33 mouse cellular contexts compared by ENCODE assay signal in genomic region chr17:56273986-56274385, GRCm38 (mm10). TPM values are rescaled to one million over a fixed set of nuclear protein-coding genes. Genes with fewer than 3 reads are reported as not detected.
DNase-seq lines count a peak whose midpoint lies in the region; ATAC-seq and TF ChIP-seq lines count a peak whose summit lies in the region.
"Had no signal": no experiment of that assay in that cellular context is flagged by ENCODE, and none has a peak within 500 bp of the region (broad histone marks: within the 10 kb centered on the region; RNA-seq: fewer than 3 reads in every experiment).

No protein-coding gene starts in this region.

- no peaks in the 10 kb centered on the region for H3K9me3 ChIP-seq in kidney, embryonic 15.5 days (replicated peaks)
- H3K9me3 ChIP-seq in MEL (replicated peaks; ENCODE audit: insufficient read depth, low read length): no peaks in the 10 kb centered on the region
- no peaks in the 10 kb centered on the region for H3K9me3 ChIP-seq in intestine, postnatal 0 days (ENCODE audit: control insufficient read depth)
- no peaks in the 10 kb centered on the region for H3K9me3 ChIP-seq in liver, postnatal 0 days (ENCODE audit: low read length)
- H3K9me3 ChIP-seq in forebrain, postnatal 0 days (ENCODE audit: low read length): no peaks in the 10 kb centered on the region
- H3K9me3 ChIP-seq: forebrain, embryonic 13.5 days; hindbrain, embryonic 13.5 days; lung, embryonic 15.5 days; midbrain, embryonic 13.5 days; neural tube, embryonic 12.5 days had no signal

- no peak for TF ChIP-seq CTCF in MEL (IDR thresholded peaks at IDR 0.05 in 2 of 3, conservative IDR thresholded peaks at IDR 0.05 in 1 of 3; ENCODE audit: control insufficient read depth in 1 of 3, insufficient read depth in 1 of 3, low read depth in 2 of 3, low read length in 3 of 3, poor library complexity in 1 of 3, severe bottlenecking in 1 of 3)
- TF ChIP-seq CTCF in intestine, postnatal 0 days (IDR thresholded peaks at IDR 0.05; ENCODE audit: low read depth): no peak
- no peak for TF ChIP-seq CTCF in liver, postnatal 0 days (IDR thresholded peaks at IDR 0.05; ENCODE audit: low read depth)
- no peak for TF ChIP-seq CTCF in forebrain, postnatal 0 days (IDR thresholded peaks at IDR 0.05; ENCODE audit: low read depth)

- H3K4me3 ChIP-seq in kidney, embryonic 15.5 days (replicated peaks): no peak overlapping the region
- no peak overlapping the region for H3K4me3 ChIP-seq in MEL (ENCODE audit: control insufficient read depth in 1 of 2, insufficient read depth in 1 of 2, low read depth in 2 of 2, low read length in 2 of 2)
- no peak overlapping the region for H3K4me3 ChIP-seq in intestine, postnatal 0 days (ENCODE audit: low read depth, low read length)
- no peak overlapping the region for H3K4me3 ChIP-seq in liver, postnatal 0 days (ENCODE audit: low read depth, low read length)
- H3K4me3 ChIP-seq in forebrain, postnatal 0 days (ENCODE audit: low read depth, low read length): no peak overlapping the region
- H3K4me3 ChIP-seq: forebrain, embryonic 13.5 days; hindbrain, embryonic 13.5 days; lung, embryonic 15.5 days; midbrain, embryonic 13.5 days; neural tube, embryonic 12.5 days had no signal

- H3K4me2 ChIP-seq in kidney, embryonic 15.5 days: no peak overlapping the region
- H3K4me2 ChIP-seq in intestine, postnatal 0 days (replicated peaks; ENCODE audit: low read depth): peak overlapping the region; percentile 18; the same call in 1 of the 2 replicates
- no peak overlapping the region for H3K4me2 ChIP-seq in liver, postnatal 0 days (ENCODE audit: low read depth, low read length)
- H3K4me2 ChIP-seq in forebrain, postnatal 0 days (ENCODE audit: low read depth): no peak overlapping the region
- H3K4me2 ChIP-seq: forebrain, embryonic 13.5 days; hindbrain, embryonic 13.5 days; lung, embryonic 15.5 days; midbrain, embryonic 13.5 days; neural tube, embryonic 12.5 days had no signal

- peaks cover 44% of the 10 kb centered on the region for H3K4me1 ChIP-seq in kidney, embryonic 15.5 days
- peaks cover 3 to 9% of the 10 kb centered on the region in 2 experiments; a peak in 2 of 4 replicates for H3K4me1 ChIP-seq in MEL (ENCODE audit: control insufficient read depth in 1 of 2, insufficient read depth in 2 of 2, low read length in 2 of 2)
- H3K4me1 ChIP-seq in intestine, postnatal 0 days (replicated peaks; ENCODE audit: control insufficient read depth, insufficient read depth, low read length): no peaks in the 10 kb centered on the region
- peaks cover 41% of the 10 kb centered on the region for H3K4me1 ChIP-seq in liver, postnatal 0 days (ENCODE audit: insufficient read depth)
- peaks cover 6% of the 10 kb centered on the region; the same call in 1 of the 2 replicates for H3K4me1 ChIP-seq in forebrain, postnatal 0 days (ENCODE audit: insufficient read depth)

- no peak overlapping the region for H3K9ac ChIP-seq in kidney, embryonic 15.5 days
- H3K9ac ChIP-seq in MEL (ENCODE audit: control insufficient read depth, low read depth, low read length, poor library complexity, severe bottlenecking): no peak overlapping the region
- no peak overlapping the region for H3K9ac ChIP-seq in intestine, postnatal 0 days (ENCODE audit: low read depth, low read length)
- no peak overlapping the region for H3K9ac ChIP-seq in liver, postnatal 0 days (replicated peaks)
- H3K9ac ChIP-seq in forebrain, postnatal 0 days: no peak overlapping the region
- H3K9ac ChIP-seq: forebrain, embryonic 13.5 days; lung, embryonic 15.5 days; midbrain, embryonic 13.5 days; neural tube, embryonic 12.5 days had no signal

- DNase-seq in kidney, adult 9 months: no peak
- DNase-seq in MEL (ENCODE audit: low read depth, low spot score): no peak
- DNase-seq in liver, postnatal 0 days: no peak
- no peak for DNase-seq in left cerebral cortex, postnatal 10 days (ENCODE audit: extremely low spot score in 1 of 2, low spot score in 2 of 2)
- DNase-seq in forebrain, postnatal 0 days: no peak
- DNase-seq: adrenal gland, postnatal 10 days; B cell, adult 2 months; cerebellum, adult 18-20 months; cerebellum, postnatal 36 days; embryo, embryonic 11 days; heart, postnatal 36 days; kidney, adult 8-10 months; lung, postnatal 36 days; retina, postnatal 1 day; right cerebral cortex, postnatal 25 days; thymus, adult 18-20 months; thymus, postnatal 36 days had no signal

- TF ChIP-seq RAD21 in MEL (IDR thresholded peaks at IDR 0.05; ENCODE audit: low read depth, low read length): no peak

- H3K27me3 ChIP-seq in kidney, embryonic 15.5 days: no peaks in the 10 kb centered on the region
- no peaks in the 10 kb centered on the region for H3K27me3 ChIP-seq in MEL (ENCODE audit: control insufficient read depth in 1 of 2, insufficient read depth in 2 of 2, low read length in 2 of 2)
- no peaks in the 10 kb centered on the region for H3K27me3 ChIP-seq in intestine, postnatal 0 days (replicated peaks; ENCODE audit: control insufficient read depth, insufficient read depth, low read length)
- no peaks in the 10 kb centered on the region for H3K27me3 ChIP-seq in liver, postnatal 0 days (ENCODE audit: insufficient read depth, low read length)
- no peaks in the 10 kb centered on the region for H3K27me3 ChIP-seq in forebrain, postnatal 0 days (ENCODE audit: insufficient read depth, low read length)
- H3K27me3 ChIP-seq: forebrain, embryonic 13.5 days; hindbrain, embryonic 13.5 days; lung, embryonic 15.5 days; midbrain, embryonic 13.5 days; neural tube, embryonic 12.5 days had no signal

- intact Hi-C loops in left cerebral cortex, postnatal 10 days (cut with DNase I): no loop called here

- 92% methylated on average over 5 of the region's 5 CpGs for WGBS in kidney, embryonic 15.5 days
- 87% methylated on average over 5 of the region's 5 CpGs for WGBS in intestine, postnatal 0 days
- WGBS in liver, postnatal 0 days (ENCODE audit: insufficient replicate concordance): 79% methylated on average over 5 of the region's 5 CpGs
- WGBS in forebrain, postnatal 0 days: 91% methylated on average over 5 of the region's 5 CpGs

- ATAC-seq in kidney, embryonic 15.5 days (replicated peaks; ENCODE audit: low FRiP score): no peak
- no peak for ATAC-seq in intestine, postnatal 0 days
- no peak for ATAC-seq in liver, postnatal 0 days
- ATAC-seq in forebrain, postnatal 0 days: no peak
- ATAC-seq: forebrain, embryonic 13.5 days; midbrain, embryonic 13.5 days had no signal

- H3K79me2 ChIP-seq in MEL (ENCODE audit: control insufficient read depth, insufficient read depth, low read length, poor library complexity): peaks cover 7% of the 10 kb centered on the region

- 0 out of 2 replicates have a peak overlapping the region, but pooled peaks have one; percentile 1 for H3K27ac ChIP-seq in kidney, embryonic 15.5 days
- no peak overlapping the region for H3K27ac ChIP-seq in MEL (ENCODE audit: control insufficient read depth, low read depth, low read length)
- H3K27ac ChIP-seq in intestine, postnatal 0 days (ENCODE audit: low read depth, low read length): peak overlapping the region; percentile 17; the same call in 1 of the 2 replicates
- peak overlapping the region; percentile 16 for H3K27ac ChIP-seq in liver, postnatal 0 days (ENCODE audit: low read depth)
- H3K27ac ChIP-seq in forebrain, postnatal 0 days (ENCODE audit: low read depth, low read length): no peak overlapping the region
- H3K27ac ChIP-seq: forebrain, embryonic 13.5 days; hindbrain, embryonic 13.5 days; lung, embryonic 15.5 days; midbrain, embryonic 13.5 days; neural tube, embryonic 12.5 days had no signal

- TF ChIP-seq POLR2A in MEL (IDR thresholded peaks at IDR 0.05; ENCODE audit: control insufficient read depth in 1 of 2, insufficient read depth in 1 of 2, low read depth in 1 of 2, low read length in 2 of 2, poor library complexity in 1 of 2): no peak

- H3K36me3 ChIP-seq in kidney, embryonic 15.5 days: peaks cover 33% of the 10 kb centered on the region
- peaks cover 0 to 6% of the 10 kb centered on the region in 2 experiments; a peak in 3 of 4 replicates for H3K36me3 ChIP-seq in MEL (ENCODE audit: control insufficient read depth in 1 of 2, insufficient read depth in 2 of 2, low read length in 2 of 2)
- H3K36me3 ChIP-seq in intestine, postnatal 0 days (ENCODE audit: control insufficient read depth, insufficient read depth): peaks cover 50% of the 10 kb centered on the region
- H3K36me3 ChIP-seq in liver, postnatal 0 days (replicated peaks; ENCODE audit: insufficient read depth, low read length): peaks cover 31% of the 10 kb centered on the region
- H3K36me3 ChIP-seq in forebrain, postnatal 0 days (ENCODE audit: insufficient read depth): no peaks in the 10 kb centered on the region
- H3K36me3 ChIP-seq: neural tube, embryonic 12.5 days had no signal

- TF ChIP-seq EP300 in MEL (IDR thresholded peaks at IDR 0.05; ENCODE audit: low read depth in 1 of 2, low read length in 2 of 2): no peak
- TF ChIP-seq EP300 in liver, postnatal 0 days (IDR thresholded peaks at IDR 0.05; ENCODE audit: low read depth): no peak

RNA-seq across cellular contexts. Expression of gene Ticam1, which starts 2.6 kb away (rescaled TPM):
- polyA plus RNA-seq in kidney, embryonic 15.5 days (2015; fragmentation: Nextera tagmentation; extraction: Ambion mirVana): 6.0 and 6.2 TPM in 2 replicates
- 3.5 and 4.6 TPM in 2 replicates for total RNA-seq in MEL (2012; rRNA removed)
- polyA plus RNA-seq in MEL (2012; ENCODE audit: insufficient read depth in 1 of 2, insufficient read length in 2 of 2, low read depth in 1 of 2, low replicate concordance in 2 of 2, missing spikeins in 1 of 2): 1 to 10 TPM in 1 of 2 experiments, not detected in 1; 8.7 TPM
- 15.8 and 16.0 TPM in 2 replicates for polyA plus RNA-seq in intestine, postnatal 0 days (2015; fragmentation: Nextera tagmentation; extraction: Ambion mirVana)
- polyA plus RNA-seq in liver, postnatal 0 days (2015; fragmentation: Nextera tagmentation; extraction: Ambion mirVana): 2.6 and 3.1 TPM in 2 replicates
- total RNA-seq in left cerebral cortex, postnatal 10 days (2021): 1 to 10 TPM; 4.0 to 4.2 TPM
- total RNA-seq in forebrain, postnatal 0 days (2014; rRNA removed): 1.9 and 2.5 TPM in 2 replicates
- 1.2 and 1.5 TPM in 2 replicates for polyA plus RNA-seq in forebrain, postnatal 0 days (2015; fragmentation: Nextera tagmentation; extraction: Ambion mirVana)

RNA-seq across cellular contexts. Expression of gene Fem1a, which starts 17.4 kb away (rescaled TPM):
- 13.1 TPM in 2 replicates for polyA plus RNA-seq in kidney, embryonic 15.5 days (2015; fragmentation: Nextera tagmentation; extraction: Ambion mirVana)
- total RNA-seq in MEL (2012; rRNA removed): 16.2 and 21.5 TPM in 2 replicates
- 10 to 100 TPM in 1 of 2 experiments, not detected in 1; 17.1 TPM for polyA plus RNA-seq in MEL (2012; ENCODE audit: insufficient read depth in 1 of 2, insufficient read length in 2 of 2, low read depth in 1 of 2, low replicate concordance in 2 of 2, missing spikeins in 1 of 2)
- 7.0 and 8.0 TPM in 2 replicates for polyA plus RNA-seq in intestine, postnatal 0 days (2015; fragmentation: Nextera tagmentation; extraction: Ambion mirVana)
- polyA plus RNA-seq in liver, postnatal 0 days (2015; fragmentation: Nextera tagmentation; extraction: Ambion mirVana): 5.1 and 5.2 TPM in 2 replicates
- total RNA-seq in left cerebral cortex, postnatal 10 days (2021): 10 to 100 TPM; 45.4 TPM
- 44.2 and 53.6 TPM in 2 replicates for total RNA-seq in forebrain, postnatal 0 days (2014; rRNA removed)
- polyA plus RNA-seq in forebrain, postnatal 0 days (2015; fragmentation: Nextera tagmentation; extraction: Ambion mirVana): 15.4 and 17.2 TPM in 2 replicates

RNA-seq across cellular contexts. Expression of gene Plin3, which starts 18.7 kb away (rescaled TPM):
- 68.9 and 77.4 TPM in 2 replicates for polyA plus RNA-seq in kidney, embryonic 15.5 days (2015; fragmentation: Nextera tagmentation; extraction: Ambion mirVana)
- 6.6 and 7.6 TPM in 2 replicates for total RNA-seq in MEL (2012; rRNA removed)
- 10 to 100 TPM in 1 of 2 experiments, not detected in 1; 13.1 TPM for polyA plus RNA-seq in MEL (2012; ENCODE audit: insufficient read depth in 1 of 2, insufficient read length in 2 of 2, low read depth in 1 of 2, low replicate concordance in 2 of 2, missing spikeins in 1 of 2)
- polyA plus RNA-seq in intestine, postnatal 0 days (2015; fragmentation: Nextera tagmentation; extraction: Ambion mirVana): 521 and 545 TPM in 2 replicates
- 25.8 and 26.8 TPM in 2 replicates for polyA plus RNA-seq in liver, postnatal 0 days (2015; fragmentation: Nextera tagmentation; extraction: Ambion mirVana)
- 1 to 10 TPM; 3.8 to 5.4 TPM for total RNA-seq in left cerebral cortex, postnatal 10 days (2021)
- total RNA-seq in forebrain, postnatal 0 days (2014; rRNA removed): 8.1 and 8.5 TPM in 2 replicates
- polyA plus RNA-seq in forebrain, postnatal 0 days (2015; fragmentation: Nextera tagmentation; extraction: Ambion mirVana): 12.4 and 13.9 TPM in 2 replicates

RNA-seq across cellular contexts. Expression of gene Arrdc5, which starts 26.1 kb away (rescaled TPM):
- 0.31 TPM in 1 of 2 replicates, not detected in the other for polyA plus RNA-seq in kidney, embryonic 15.5 days (2015; fragmentation: Nextera tagmentation; extraction: Ambion mirVana)
- not detected in 2 replicates for total RNA-seq in MEL (2012; rRNA removed)
- polyA plus RNA-seq in MEL (2012; ENCODE audit: insufficient read depth in 1 of 2, insufficient read length in 2 of 2, low read depth in 1 of 2, low replicate concordance in 2 of 2, missing spikeins in 1 of 2): not detected
- polyA plus RNA-seq in intestine, postnatal 0 days (2015; fragmentation: Nextera tagmentation; extraction: Ambion mirVana): not detected in 2 replicates
- polyA plus RNA-seq in liver, postnatal 0 days (2015; fragmentation: Nextera tagmentation; extraction: Ambion mirVana): not detected in 2 replicates
- total RNA-seq in left cerebral cortex, postnatal 10 days (2021): not detected
- total RNA-seq in forebrain, postnatal 0 days (2014; rRNA removed): not detected in 2 replicates
- polyA plus RNA-seq in forebrain, postnatal 0 days (2015; fragmentation: Nextera tagmentation; extraction: Ambion mirVana): not detected in 2 replicates
- total RNA-seq: adrenal gland, postnatal 10 days; gastrocnemius, adult 8-10 months; heart, adult 18-20 months; heart, postnatal 36 days; layer of hippocampus, adult 8-10 months; left cerebral cortex, postnatal 36 days had no signal
- polyA plus RNA-seq: embryonic facial prominence, embryonic 14.5 days; forebrain, embryonic 13.5 days; frontal cortex, adult 2 months; heart, embryonic 14.5 days; hindbrain, embryonic 13.5 days; limb, embryonic 14.5 days; lung, embryonic 15.5 days; midbrain, embryonic 13.5 days; neural tube, embryonic 12.5 days; stomach, embryonic 14.5 days had no signal

RNA-seq across cellular contexts. Expression of gene Uhrf1, which starts 29.1 kb away (rescaled TPM):
- 162 and 175 TPM in 2 replicates for polyA plus RNA-seq in kidney, embryonic 15.5 days (2015; fragmentation: Nextera tagmentation; extraction: Ambion mirVana)
- total RNA-seq in MEL (2012; rRNA removed): 185 and 201 TPM in 2 replicates
- polyA plus RNA-seq in MEL (2012; ENCODE audit: insufficient read depth in 1 of 2, insufficient read length in 2 of 2, low read depth in 1 of 2, low replicate concordance in 2 of 2, missing spikeins in 1 of 2): 100 to 1,000 TPM; 115 to 133 TPM
- polyA plus RNA-seq in intestine, postnatal 0 days (2015; fragmentation: Nextera tagmentation; extraction: Ambion mirVana): 22.5 and 23.5 TPM in 2 replicates
- 37.8 and 43.5 TPM in 2 replicates for polyA plus RNA-seq in liver, postnatal 0 days (2015; fragmentation: Nextera tagmentation; extraction: Ambion mirVana)
- 1 to 10 TPM; 4.2 to 5.6 TPM for total RNA-seq in left cerebral cortex, postnatal 10 days (2021)
- total RNA-seq in forebrain, postnatal 0 days (2014; rRNA removed): 7.4 and 11.6 TPM in 2 replicates
- polyA plus RNA-seq in forebrain, postnatal 0 days (2015; fragmentation: Nextera tagmentation; extraction: Ambion mirVana): 8.9 and 9.9 TPM in 2 replicates

Comparison
In these comparisons a context has a peak if more than half of its experiments do, and no peak if none do; other contexts are left out.
1. H3K27ac ChIP-seq: peak in kidney, embryonic 15.5 days (single experiment), intestine, postnatal 0 days (single experiment) and liver, postnatal 0 days (single experiment); none in MEL (single experiment) and forebrain, postnatal 0 days (single experiment).